Mouse (Mus musculus): ENCODE results near the gene Xk.
"Not testable (repeated sequence)": the region's sequence is repeated elsewhere in the genome, so short reads cannot be mapped to it uniquely, and the experiment has no call there.

The Xk gene

DNA sequence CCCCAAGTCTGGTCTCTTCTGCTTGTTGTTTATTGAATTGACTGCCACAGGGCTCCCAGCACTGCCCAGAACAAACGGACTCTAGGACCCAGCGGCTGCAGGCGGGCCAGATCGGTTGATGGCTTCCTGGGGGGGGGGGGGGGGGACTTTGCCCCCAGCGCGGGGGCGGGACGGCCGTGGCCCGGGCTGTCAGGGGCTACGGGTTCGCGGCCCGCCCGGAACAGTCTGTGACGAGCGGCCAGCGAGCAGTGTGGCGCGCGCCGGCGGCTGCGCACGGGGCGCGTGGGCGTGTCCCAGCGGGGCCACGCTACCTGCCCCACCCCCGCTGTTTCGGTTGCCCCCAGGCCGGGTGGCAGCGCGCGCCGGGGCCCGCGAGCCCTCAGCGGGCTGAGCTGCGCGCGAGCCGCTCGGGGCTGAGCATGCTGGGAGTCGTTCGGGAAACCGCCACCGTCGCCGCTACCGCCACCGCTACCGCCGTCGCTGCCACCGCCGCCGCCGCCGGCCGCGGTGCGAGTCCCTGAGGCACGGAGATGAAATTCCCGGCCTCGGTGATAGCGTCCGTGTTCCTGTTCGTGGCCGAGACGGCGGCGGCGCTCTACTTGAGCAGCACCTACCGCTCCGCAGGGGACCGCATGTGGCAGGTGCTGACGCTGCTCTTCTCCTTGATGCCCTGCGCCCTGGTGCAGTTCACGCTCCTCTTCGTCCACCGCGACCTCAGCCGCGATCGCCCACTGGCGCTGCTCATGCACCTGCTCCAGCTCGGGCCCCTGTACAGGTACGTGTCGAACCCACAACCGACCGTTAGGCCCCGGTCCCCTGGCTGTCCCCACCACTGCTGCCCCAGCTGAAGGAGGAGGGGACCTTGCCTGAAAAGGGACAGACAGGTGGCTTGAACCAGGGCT is at the start of gene Xk:
Gene Xk, plus strand, starts transcription at position 297 of the 902 bp plus-strand sequence.
- DNase-seq (ENCODE audit: low read depth), result no peak

DNA sequence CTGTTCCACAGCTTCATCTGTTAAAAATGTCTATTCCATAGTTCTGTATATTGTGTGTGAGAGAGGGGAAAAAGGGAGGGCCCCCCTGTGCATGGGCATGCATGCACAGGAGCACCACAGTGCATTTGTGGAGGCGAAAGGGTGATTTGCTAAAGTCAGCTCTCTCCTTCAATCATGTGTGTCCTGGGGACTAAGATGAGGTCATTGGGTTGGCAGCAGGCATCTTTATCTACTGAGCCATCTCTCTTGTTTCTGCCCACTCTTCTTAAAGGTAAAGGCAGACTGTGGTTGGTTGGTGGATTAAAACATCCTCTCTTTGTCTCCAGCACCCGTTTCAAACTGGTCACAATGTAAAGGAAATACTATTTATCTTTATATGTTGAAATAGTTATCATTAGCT is 45.5 kb upstream of the Xk start:
- DNase-seq (ENCODE audit: low read depth), result no peak

DNA sequence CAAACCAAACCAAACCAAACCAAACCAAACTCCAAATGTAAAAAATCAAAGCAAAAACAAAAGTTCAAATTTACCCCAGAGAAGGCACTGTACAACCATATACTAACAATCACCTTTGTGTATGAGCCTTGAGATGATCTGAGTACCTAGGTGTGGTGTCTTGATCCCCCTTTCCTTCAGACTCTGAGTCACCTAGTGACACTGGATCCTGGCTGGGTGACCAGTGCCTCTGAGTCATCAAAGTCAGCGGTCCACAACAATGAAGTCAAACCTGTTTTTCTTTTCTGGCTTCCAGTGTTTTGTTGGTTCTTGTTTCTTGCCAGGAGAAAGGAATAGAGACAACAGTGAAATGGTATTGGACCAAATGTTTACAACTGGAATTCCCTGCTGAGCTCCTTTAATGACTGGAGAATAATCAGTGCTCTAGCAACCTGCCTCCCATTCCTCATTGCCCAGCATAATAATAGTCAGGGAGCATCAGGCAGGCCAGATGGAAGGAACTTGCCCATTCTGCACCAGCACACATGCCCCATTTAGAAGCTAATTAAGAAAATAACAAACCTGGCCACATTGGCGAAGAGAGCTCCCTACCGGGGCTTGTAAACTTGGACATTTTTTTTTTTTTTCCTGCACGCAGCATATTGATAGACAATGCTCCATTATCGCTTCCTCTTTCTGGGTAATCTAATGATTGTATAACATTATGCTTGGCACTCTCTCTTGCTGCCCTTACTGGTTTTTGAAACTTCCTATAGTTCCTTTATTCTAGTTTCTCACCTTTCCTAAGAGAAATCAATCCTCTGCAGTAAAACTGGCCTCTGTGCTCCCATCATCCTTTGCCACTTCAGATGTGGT is 31.6 kb upstream of the Xk start:
- no peak for DNase-seq (ENCODE audit: low read depth)

DNA sequence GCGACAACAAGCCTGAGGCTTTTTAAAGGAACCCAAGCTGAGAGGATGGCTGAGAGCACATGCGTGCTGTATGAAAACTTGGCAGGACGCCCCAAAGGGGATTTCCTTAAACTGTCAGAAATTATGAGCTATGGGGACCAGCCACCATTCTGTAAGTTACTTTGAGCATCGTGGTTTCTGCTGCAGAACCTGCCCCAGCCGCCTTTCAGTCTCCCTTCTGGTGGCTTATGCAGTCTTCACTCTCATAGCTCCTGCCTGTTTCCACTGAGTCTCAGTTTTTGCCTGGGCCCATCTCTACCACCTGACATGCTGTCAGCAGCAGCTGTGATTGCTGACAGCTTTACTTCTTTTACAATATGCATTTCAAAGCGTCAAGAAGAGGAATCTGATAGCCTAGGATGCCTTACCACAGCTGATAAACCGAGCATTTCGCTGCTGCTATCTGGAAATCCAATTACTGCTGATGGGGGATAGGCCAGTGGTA is 29.1 kb upstream of the Xk start:
- DNase-seq (ENCODE audit: low read depth), result no peak

DNA sequence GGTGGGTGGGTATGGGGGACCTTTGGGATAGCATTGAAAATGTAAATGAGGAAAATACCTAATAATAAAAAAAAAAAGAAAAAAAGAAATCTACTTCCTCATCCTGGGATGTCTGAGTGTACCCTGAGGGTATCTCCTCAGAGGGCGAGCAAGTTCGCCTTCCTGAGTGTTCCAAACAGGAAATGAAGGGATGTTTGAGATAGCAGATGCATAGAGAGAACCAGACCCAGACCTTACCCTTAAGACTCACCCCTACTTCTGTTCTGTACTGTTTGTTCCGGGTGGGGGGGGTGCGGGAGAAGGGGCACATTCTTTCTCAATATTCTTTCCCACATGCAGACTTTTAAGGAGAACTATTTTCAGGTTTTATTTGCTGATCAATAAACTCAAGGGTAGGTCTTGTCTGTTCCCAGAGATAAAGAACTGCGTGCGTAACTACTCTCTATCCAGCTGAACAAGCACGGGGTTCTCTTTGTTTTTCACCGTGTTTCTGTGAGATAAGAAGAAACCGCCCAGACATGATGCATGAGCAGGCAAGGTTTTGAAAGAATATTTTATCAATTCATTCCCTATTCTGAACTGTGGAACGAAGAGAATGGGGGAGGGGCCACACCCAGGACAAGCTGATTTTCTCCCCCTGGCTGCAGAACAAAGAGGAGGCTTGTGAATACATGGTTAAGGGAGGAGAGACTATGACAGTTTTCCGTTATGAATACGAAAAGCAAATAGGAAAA is 27.8 kb upstream of the Xk start:
- peak; percentile 17 for DNase-seq (ENCODE audit: low read depth)

DNA sequence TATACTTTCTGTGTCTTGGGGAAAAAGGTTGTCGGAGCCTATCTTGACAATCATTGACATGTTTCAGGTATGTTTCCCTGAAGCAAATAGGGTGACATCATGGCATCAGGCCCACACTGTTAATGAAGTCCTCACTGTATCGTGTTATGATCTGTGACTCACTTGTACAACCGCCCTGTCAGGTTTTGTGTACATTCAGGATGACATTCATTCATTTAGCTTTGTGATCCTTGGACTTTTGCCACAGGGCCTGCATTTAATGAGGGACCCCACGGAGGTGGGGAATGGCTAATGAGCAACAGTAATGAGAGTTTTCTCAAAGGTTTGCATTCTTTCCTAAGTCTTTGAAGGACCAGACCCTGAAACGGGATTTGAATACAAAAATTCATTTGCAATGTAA is 23.6 kb upstream of the Xk start:
- DNase-seq (ENCODE audit: low read depth), result no peak

DNA sequence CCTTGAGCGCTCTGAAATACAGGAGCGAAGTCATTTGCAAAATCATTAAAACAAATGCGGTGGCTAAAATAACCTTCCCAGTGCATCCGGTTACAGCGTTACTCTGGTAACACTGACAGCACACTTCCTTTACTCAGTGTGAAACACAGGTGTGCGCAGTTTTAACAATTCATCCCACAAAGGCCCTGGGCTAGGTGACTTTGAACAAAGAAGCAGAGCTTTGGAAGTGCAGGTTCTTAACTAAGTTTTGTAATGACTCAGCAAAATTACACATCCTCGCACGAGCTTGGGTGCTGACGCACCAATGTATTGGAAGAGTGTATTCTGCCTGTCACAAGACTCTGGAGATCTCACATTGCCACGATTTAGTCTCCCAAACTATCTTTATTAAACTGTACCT is 18.6 kb upstream of the Xk start:
- no peak for DNase-seq (ENCODE audit: low read depth)

DNA sequence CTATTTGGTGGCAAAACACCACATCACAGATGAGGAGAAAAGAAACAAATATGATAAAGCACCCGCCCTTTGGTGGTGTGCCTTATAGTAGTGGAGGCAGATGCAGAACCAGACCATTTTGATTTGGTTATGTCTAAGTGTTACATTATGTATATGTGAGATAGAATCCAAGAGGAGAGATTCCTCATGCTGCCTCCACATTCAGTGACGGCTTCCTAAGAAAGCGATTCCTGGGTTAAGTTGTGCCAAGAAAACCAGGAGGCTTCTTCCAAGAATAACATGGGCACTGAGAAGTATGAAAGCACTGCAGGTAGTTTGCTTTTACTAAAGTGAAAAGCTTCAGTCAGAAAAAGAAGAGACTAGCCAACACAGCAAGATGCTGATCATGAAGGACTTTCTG is 17.7 kb upstream of the Xk start:
- DNase-seq (ENCODE audit: low read depth), result no peak

DNA sequence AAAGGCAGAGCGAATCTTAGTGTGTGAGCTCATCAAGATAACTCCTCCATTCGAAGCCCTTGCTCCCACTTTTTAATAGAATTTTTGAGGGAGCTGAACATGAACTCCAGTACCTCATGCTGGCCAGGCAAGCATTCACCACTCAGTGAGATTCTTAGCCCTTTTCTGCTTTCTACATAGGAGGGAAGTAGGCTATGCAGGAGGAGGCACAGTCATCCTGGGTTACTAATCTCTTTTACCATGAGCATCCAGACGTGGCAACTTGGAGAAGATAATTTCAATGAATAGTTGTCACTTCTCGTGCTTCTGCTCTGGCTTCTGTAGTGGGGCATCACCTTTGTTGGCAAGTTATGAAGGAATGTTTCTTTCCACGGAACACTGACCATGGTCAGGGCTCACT is 15.8 kb upstream of the Xk start, which contains the start of gene Gm14862:
Gene Gm14862, minus strand, starts transcription at position 134 of the 400 bp plus-strand sequence.
- DNase-seq (ENCODE audit: low read depth), result no peak

DNA sequence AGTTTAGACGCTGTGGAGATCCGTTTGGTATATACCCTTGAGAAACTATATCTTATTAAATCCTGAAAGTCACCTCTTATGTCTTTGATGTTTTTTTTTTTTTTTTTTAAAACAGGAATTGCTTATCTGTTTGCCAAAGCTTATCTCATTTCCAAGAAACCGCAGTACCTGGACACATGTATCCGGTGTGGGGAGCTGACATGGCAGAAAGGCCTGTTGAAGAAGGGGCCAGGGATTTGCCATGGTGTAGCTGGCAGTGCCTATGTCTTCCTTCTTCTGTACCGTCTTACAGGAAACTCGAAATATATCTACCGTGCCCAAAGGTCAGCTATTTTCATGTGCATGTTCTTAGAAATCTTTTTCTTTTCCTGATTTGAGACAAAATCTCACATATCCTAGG is 14.7 kb upstream of the Xk start:
- DNase-seq (ENCODE audit: low read depth), result no peak

DNA sequence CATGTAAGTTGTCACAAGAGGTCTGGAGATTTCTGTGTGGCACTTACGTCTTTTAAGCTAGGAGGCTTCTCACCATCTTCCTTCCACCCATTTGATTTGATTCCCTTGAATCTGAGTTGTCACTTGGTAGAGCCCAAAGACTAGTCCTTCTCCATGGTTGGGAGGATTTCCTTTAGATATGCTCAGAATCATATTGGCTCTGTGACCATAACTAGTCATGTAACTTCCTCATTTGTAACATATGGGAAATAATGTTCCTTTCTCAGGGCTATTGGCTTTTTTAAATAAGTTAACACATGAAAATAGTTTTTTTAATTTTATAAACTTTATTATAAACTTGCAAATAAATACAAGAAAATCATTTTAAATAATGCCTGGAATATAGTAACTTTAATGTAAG is 13.3 kb upstream of the Xk start:
- no peak for DNase-seq (ENCODE audit: low read depth)

DNA sequence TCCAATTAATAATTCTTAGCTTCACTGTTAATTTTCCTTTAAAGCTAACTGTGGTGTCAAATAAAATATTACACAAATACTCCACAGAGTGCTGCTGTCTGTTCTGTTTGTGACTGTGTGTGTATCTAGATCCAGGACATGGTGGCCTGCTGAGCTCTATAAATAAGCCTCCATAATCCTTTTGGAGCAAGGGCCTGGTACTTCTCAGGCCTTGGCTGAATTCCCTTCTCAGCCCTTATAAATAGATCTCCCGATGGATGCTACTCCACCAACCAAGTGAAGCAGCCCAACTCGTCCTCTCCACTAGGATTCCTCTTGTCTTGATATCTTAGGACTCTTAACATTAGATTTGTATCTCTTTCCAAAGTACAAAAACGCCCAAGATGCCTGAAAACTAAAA is 1.4 kb upstream of the Xk start:
- no peak for DNase-seq (ENCODE audit: low read depth)

DNA sequence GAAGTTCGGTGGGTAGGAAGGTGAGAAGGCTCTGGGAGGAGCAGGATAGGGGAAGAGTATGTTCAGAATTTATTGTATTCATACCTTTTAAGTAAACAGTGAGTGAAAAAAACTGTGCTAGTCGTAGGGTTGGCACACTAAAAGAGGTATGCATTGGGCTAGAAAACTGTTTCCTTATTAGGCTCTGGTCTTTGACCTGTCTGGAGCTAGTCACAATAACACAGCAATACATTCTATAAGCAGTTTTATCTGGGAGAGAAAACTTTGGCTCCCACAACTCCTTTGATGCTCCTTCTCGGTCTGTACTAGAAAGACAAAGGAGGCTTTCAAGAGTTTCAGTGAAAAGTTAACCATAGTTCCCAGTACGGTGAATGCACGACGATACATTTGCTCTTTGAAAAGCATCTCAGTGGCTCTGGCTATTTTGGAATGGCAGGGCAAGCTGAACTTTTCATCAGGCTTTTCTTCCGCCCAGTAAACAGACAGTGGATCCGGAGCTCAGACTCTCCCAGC is 553 bp upstream of the Xk start:
- no peak for DNase-seq (ENCODE audit: low read depth)

DNA sequence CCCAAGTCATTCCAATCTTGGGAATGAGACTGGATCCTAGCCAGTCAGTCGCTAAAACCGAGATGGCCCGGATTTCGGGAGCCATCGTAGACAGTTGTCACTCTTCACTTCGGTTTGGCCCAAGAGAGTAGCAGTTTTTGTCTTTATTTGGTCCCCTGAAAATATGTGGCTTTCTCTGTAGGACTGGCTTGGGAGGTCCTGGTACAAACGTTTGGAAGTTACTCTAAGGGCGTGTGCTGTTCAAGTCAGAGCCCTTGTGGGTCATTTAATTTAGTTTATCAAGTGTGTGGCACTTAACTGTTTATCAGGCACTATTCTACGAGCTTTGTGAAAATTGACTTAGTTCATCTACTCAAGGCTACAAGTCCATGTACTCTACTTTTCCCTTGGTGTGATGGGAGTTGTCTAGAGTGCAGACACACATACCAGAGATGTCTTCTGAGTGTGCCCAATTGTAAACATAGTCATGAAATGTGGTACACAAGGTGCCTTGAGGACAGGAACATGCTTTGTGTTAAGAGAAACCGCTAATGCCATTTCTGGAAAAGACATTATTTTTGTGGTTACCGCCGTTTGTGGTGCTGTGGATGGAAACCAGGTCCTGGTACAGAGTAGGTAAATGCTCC is 934 bp downstream of the Xk start:
- no peak for DNase-seq (ENCODE audit: low read depth)

DNA sequence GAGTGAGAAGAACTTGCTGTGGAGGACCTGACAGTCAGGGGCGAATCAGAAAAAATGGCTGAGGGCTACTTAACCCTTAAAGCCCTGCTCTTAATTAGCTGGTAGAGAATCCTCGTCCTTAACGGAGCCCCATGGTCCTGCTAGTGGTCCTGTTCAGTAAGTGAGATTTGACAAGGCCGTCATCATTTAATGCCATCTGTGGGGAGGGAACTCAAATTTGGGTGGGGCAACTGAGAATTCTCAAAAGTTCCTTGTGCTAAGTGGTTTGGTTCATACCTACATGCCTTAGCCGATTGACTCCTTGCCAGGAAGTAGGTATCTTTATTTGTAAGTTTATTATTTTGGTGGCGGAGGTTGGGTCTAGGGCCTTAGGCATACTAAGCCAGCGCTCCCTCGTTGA is 1.8 kb downstream of the Xk start:
- DNase-seq (ENCODE audit: low read depth), result no peak

DNA sequence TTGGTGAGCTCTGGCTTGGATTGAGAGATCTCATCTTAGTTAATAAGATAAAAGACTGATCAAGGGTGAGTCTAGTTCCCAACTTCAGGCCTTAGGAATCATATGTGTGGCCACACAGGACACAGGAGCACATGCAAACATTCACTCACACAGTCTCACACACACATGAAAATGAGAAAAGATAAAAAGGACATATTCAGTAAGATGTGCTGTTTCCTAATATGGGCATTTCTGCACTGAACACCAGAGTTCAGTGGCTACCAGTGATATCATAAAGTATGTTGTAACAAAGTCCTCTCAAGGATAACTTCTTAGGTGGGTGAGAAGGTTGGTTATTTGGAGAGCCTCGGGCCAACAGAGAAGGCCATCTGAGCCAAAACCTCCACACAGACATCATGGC is 10.9 kb downstream of the Xk start, which contains the start of gene H2al1m:
Gene H2al1m, plus strand, starts transcription at position 301 of the 400 bp plus-strand sequence.
- not testable (repeated sequence) for DNase-seq (ENCODE audit: low read depth)

DNA sequence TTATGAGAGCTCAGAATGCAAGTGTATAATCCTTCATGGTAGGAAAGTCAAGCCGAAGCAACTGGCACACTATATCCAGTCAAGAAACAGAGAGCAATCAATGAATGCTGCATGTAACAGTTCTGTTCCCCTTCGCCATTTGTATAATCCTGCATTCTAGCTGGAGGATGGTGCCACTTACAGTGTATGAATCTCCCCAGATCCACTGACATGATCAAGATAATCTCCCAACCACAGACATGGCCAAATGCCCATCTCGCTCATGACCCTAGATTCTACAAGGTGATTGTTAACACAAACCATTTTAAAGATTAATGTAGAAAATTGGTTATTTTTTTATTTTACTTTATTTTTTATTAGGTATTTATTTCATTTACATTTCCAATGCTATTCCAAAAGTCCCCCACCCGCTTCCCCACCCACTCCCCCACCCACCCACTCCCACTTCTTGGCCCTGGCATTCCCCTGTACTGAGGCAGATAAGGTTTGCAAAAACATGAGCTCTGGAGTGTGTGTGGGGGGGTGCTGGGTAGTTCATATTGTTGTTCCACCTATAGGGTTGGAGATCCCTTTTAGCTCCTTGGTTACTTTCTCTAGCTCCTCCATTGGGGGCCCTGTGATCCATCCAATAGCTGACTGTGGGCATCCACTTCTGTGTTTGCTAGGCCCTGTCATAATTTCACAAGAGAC is 20.7 kb downstream of the Xk start:
- DNase-seq (ENCODE audit: low read depth), result not testable (repeated sequence)

DNA sequence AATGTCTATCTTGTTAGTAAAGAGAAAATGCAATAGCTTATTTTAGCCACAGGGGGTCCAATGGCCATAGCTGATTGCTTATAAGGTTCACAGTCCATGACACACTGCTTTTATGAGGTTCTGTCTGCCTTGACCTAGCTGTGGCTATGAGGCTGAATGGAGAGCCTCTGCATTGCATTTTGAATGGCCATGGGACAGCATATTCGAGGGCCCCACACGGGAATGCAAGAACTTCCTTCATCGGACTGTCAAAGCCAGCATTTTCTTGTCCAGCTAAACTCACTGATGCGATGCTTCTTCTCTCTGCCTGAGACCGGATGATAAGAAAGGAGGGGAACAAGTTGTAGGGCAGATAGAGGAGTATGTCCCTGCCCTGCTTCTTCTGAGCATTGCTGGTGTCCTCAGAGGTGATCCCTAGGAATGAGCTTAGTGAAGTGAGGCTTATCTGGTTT is 25.9 kb downstream of the Xk start:
- no peak for DNase-seq (ENCODE audit: low read depth)

DNA sequence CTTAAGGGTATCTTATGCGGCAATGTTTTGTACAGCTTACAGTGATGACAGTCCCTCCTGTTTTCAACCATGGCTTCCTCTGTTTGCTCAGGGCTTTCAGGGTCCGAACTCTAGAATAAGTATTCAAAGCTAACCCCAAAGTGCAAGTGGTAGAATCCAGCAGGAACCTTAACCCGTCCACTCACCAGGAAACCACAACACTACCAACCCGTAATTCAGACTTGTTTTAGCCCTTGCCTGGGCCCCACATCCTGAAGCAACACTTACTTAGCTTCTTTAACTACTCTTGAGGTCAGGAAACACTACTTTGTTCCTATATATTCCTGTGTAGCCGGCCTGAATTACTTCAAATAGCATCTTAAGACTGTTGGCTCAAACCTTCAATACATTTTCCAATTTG is 30.2 kb downstream of the Xk start:
- DNase-seq (ENCODE audit: low read depth), result no peak

DNA sequence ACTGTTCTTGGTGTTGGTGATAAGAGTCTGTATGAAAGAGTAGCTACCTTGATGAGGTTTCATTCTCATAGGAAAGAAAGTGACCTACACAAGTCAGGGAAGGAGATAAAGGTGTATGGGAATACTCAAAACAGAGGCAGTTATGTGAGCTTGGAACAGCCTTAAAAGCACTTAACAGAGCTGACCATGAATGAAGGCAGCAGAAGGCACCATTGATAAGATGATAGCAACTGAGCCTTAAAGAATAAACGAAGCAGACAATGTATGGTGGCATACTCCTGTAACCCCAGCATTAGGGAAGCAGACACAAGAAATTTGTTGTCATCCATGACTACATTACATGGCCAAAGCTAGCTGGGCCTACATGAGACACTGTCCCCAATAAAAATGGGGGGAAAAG is 30.9 kb downstream of the Xk start:
- DNase-seq (ENCODE audit: low read depth), result no peak

DNA sequence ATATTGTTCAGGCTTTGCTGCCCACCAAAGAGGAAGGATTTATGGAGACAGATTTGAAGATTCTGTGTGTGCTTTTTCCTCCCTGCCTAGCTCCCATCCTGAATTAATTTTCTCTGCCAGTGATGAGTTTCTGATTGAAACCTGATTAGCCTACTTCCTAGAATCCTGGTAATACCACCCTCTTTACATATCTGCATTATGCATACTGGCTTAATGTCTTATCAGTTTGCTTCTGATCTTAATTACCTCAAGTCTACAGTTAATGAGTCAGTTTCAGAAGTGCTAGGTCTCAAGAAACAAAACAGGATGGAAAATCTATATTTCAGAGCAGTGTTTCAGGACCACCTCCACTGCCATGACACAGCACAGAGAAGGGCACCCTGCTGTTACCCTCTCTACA is 43.9 kb downstream of the Xk start:
- DNase-seq (ENCODE audit: low read depth), result not testable (repeated sequence)

Data from c-Kit-positive CD71-negative TER-119-negative erythroid progenitor cells, embryonic 14.5 days (primary cell).